Mouse (Mus musculus) myocyte (in vitro differentiated cells): ENCODE measurements around the gene Srms. TPM values are rescaled to one million over a fixed set of nuclear protein-coding genes. Genes with fewer than 3 reads are reported as not detected.

Source experiments
- H3K27me3 ChIP-seq: one replicate; pipeline ENCODE4 v1.6.1; 2011; ENCODE audit not compliant: control insufficient read depth, insufficient read depth, insufficient read length
- H3K36me3 ChIP-seq: one replicate; pipeline ENCODE4 v1.6.1; 2011; ENCODE audit not compliant: control insufficient read depth, insufficient read depth
- H3K4me2 ChIP-seq: one replicate; pipeline ENCODE4 v1.6.1; 2011; ENCODE audit warnings: low read depth, control low read depth
- H3K4me3 ChIP-seq: one replicate; pipeline ENCODE4 v1.5.1; 2011; ENCODE audit warnings: mild to moderate bottlenecking, control low read depth, moderate library complexity
- H3K79me2 ChIP-seq: one replicate; pipeline ENCODE4 v1.6.1; 2011; ENCODE audit not compliant: control insufficient read depth, insufficient read depth
- H3ac ChIP-seq: one replicate; pipeline ENCODE4 v1.6.1; 2011; ENCODE audit not compliant: control insufficient read depth, insufficient read length
- CEBPB ChIP-seq: IDR thresholded peaks from 2 replicates; pipeline ENCODE4 v1.6.1; 2011; ENCODE audit warnings: mild to moderate bottlenecking, moderate library complexity; ENCODE audit not compliant: poor library complexity, insufficient read depth, severe bottlenecking
- E2F4 ChIP-seq: IDR thresholded peaks from one replicate; pipeline ENCODE4 v1.6.1; 2011; ENCODE audit warnings: mild to moderate bottlenecking, control low read depth, moderate library complexity; ENCODE audit not compliant: insufficient read depth
- MAX ChIP-seq: IDR thresholded peaks from one replicate; pipeline ENCODE4 v1.6.1; 2011; ENCODE audit warnings: low read depth, mild to moderate bottlenecking, control low read depth
- MYOD1 ChIP-seq, 3 experiments: IDR thresholded peaks; one replicate each; pipeline ENCODE4 v1.6.1; 2011; ENCODE audit warnings: control low read depth in 2 of 3, low read depth in 2 of 3, mild to moderate bottlenecking in 2 of 3, moderate library complexity in 1 of 3; ENCODE audit not compliant: insufficient read length in 2 of 3, control insufficient read depth in 1 of 3
- MYOG ChIP-seq, 3 experiments: IDR thresholded peaks; one replicate each; pipeline ENCODE4 v1.6.1; 2011; ENCODE audit warnings: control low read depth in 2 of 3, low read depth in 2 of 3, mild to moderate bottlenecking in 2 of 3; ENCODE audit not compliant: insufficient read length in 2 of 3, control insufficient read depth in 1 of 3, insufficient read depth in 1 of 3
- POLR2A ChIP-seq: IDR thresholded peaks from one replicate; pipeline ENCODE4 v1.6.1; 2011; ENCODE audit warnings: low read depth, mild to moderate bottlenecking, control low read depth, moderate library complexity; ENCODE audit not compliant: insufficient read length
- POLR2AphosphoS2 ChIP-seq: IDR thresholded peaks from one replicate; pipeline ENCODE4 v1.6.1; 2011; ENCODE audit warnings: low read depth, control low read depth; ENCODE audit not compliant: insufficient read length
- REST ChIP-seq: IDR thresholded peaks from one replicate; pipeline ENCODE4 v1.6.1; 2011; ENCODE audit warnings: mild to moderate bottlenecking, control low read depth, moderate library complexity; ENCODE audit not compliant: insufficient read depth, insufficient read length
- SRF ChIP-seq: IDR thresholded peaks from one replicate; pipeline ENCODE4 v1.6.1; 2011; ENCODE audit warnings: low read depth; ENCODE audit not compliant: control insufficient read depth, insufficient read length
- TCF12 ChIP-seq: IDR thresholded peaks from one replicate; pipeline ENCODE4 v1.6.1; 2011; ENCODE audit warnings: mild to moderate bottlenecking, control low read depth; ENCODE audit not compliant: poor library complexity, insufficient read depth, severe bottlenecking
- TCF3 ChIP-seq: IDR thresholded peaks from one replicate; pipeline ENCODE4 v1.6.1; 2011; ENCODE audit warnings: low read depth, control low read depth; ENCODE audit not compliant: insufficient read length
- USF1 ChIP-seq: IDR thresholded peaks from one replicate; pipeline ENCODE4 v1.6.1; 2011; ENCODE audit warnings: low read depth, mild to moderate bottlenecking, control low read depth, moderate library complexity
- polyA plus RNA-seq: library from polyadenylated mRNA; unstranded; fragments of >200 nt; fragmentation: generic; extraction: Trizol; gene quantifications from one replicate; pipeline ENCODE4 v1.2.1, GENCODE M21; 2012; ENCODE audit warnings: missing spikeins

The Srms gene
- polyA plus RNA-seq, 1 experiment: not detected

GRCm38 (mm10) chr2:181227122-181227521 lies 14.1 kb upstream of the Srms start:
- H3ac ChIP-seq: no peak overlapping the region
- H3K4me2 ChIP-seq: no peak overlapping the region
- TF ChIP-seq E2F4 (no peak), SRF (no peak), MYOG (IDR thresholded peaks at IDR 0.05; ENCODE audit: control insufficient read depth in 1 of 3, insufficient read depth in 1 of 3, insufficient read length in 2 of 3, low read depth in 2 of 3) (no peak), CEBPB (no peak), MYOD1 (IDR thresholded peaks at IDR 0.05; ENCODE audit: control insufficient read depth in 1 of 3, insufficient read length in 2 of 3, low read depth in 2 of 3) (no peak), MAX (no peak), REST (no peak), TCF12 (no peak), USF1 (no peak), POLR2A (no peak), TCF3 (no peak), POLR2AphosphoS2 (no peak)
- no peaks in the 10 kb centered on the region for H3K36me3 ChIP-seq
- H3K4me3 ChIP-seq: no peak overlapping the region
- H3K27me3 ChIP-seq: peaks cover 1% of the 10 kb centered on the region
- no peaks in the 10 kb centered on the region for H3K79me2 ChIP-seq

- Histone ChIP-seq H3K79me2 (no peaks in the 10 kb centered on the region), H3K27me3 (peaks cover 11% of the 10 kb centered on the region)
- TF ChIP-seq MAX: no peak
- TF ChIP-seq POLR2A: no peak
- no peak for TF ChIP-seq POLR2AphosphoS2
- no peak for TF ChIP-seq REST
- no peak for TF ChIP-seq TCF3
- TF ChIP-seq CEBPB: no peak
- no peak for TF ChIP-seq USF1
- TF ChIP-seq MYOD1 (IDR thresholded peaks at IDR 0.05; ENCODE audit: control insufficient read depth in 1 of 3, insufficient read length in 2 of 3, low read depth in 2 of 3): no peak
- no peak for TF ChIP-seq MYOG (IDR thresholded peaks at IDR 0.05; ENCODE audit: control insufficient read depth in 1 of 3, insufficient read depth in 1 of 3, insufficient read length in 2 of 3, low read depth in 2 of 3)
- TF ChIP-seq TCF12: no peak
- TF ChIP-seq E2F4: no peak
- TF ChIP-seq SRF: no peak
Measured at GRCm38 (mm10) chr2:181224994-181225393, 12.0 kb upstream of the Srms start.

DNA sequence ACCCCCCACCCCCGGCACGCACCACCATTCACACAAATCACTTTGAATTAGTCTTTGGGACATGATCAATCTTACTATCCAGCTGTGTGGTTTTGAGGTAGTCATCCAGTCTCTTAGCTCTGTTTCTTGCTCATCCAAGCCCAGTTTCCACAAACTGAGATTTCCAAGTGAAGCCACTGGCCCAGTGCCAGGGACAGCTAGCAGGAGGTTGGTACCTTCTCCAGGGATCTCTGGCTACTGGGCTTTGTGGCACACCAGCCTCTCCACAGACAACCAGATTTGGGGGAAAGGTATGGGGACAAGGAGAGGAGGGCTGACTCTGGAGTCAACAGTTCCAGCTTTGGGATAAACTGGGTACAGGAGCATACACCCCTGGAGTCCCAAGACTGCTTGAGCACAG lies 7.4 kb upstream of the Srms start:
- no peak for TF ChIP-seq POLR2A
- no peak for TF ChIP-seq TCF12
- TF ChIP-seq SRF: no peak
- TF ChIP-seq TCF3: no peak
- TF ChIP-seq MAX: no peak
- no peak for TF ChIP-seq CEBPB
- no peak for TF ChIP-seq E2F4
- peaks cover 11% of the 10 kb centered on the region for H3K27me3 ChIP-seq
- H3K36me3 ChIP-seq: no peaks in the 10 kb centered on the region
- H3K79me2 ChIP-seq: no peaks in the 10 kb centered on the region
- H3ac ChIP-seq: no peak overlapping the region
- no peak overlapping the region for H3K4me2 ChIP-seq
- no peak overlapping the region for H3K4me3 ChIP-seq

More at GRCm38 (mm10) chr2:181224994-181225393, 12.0 kb upstream of the Srms start:
- H3ac ChIP-seq: no peak overlapping the region
- no peak overlapping the region for H3K4me2 ChIP-seq
- H3K4me3 ChIP-seq: no peak overlapping the region
- no peaks in the 10 kb centered on the region for H3K36me3 ChIP-seq

GRCm38 (mm10) chr2:181219538-181220216 lies 6.7 kb upstream of the Srms start, which contains the start of gene Fndc11:
Gene Fndc11 (plus strand): TSS chr2:181220013.
- TF ChIP-seq POLR2AphosphoS2 (no peak), TCF12 (no peak), E2F4 (no peak), CEBPB (no peak), TCF3 (no peak), SRF (no peak), REST (no peak), MAX (no peak), USF1 (no peak), MYOD1 (IDR thresholded peaks at IDR 0.05; ENCODE audit: control insufficient read depth in 1 of 3, insufficient read length in 2 of 3, low read depth in 2 of 3) (no peak), POLR2A (no peak), MYOG (IDR thresholded peaks at IDR 0.05; ENCODE audit: control insufficient read depth in 1 of 3, insufficient read depth in 1 of 3, insufficient read length in 2 of 3, low read depth in 2 of 3) (no peak)
- Histone ChIP-seq H3K79me2 (no peaks in the 10 kb centered on the region), H3K27me3 (peaks cover 17% of the 10 kb centered on the region), H3ac (no peak within 1 kb of the TSS), H3K4me3 (no peak within 1 kb of the TSS), H3K4me2 (no peak within 1 kb of the TSS), H3K36me3 (no peaks in the 10 kb centered on the region)

- H3K27me3 ChIP-seq: peaks cover 24% of the 10 kb centered on the region
- no peak for TF ChIP-seq TCF3
- no peak for TF ChIP-seq MAX
- TF ChIP-seq MYOD1 (IDR thresholded peaks at IDR 0.05; ENCODE audit: control insufficient read depth in 1 of 3, insufficient read length in 2 of 3, low read depth in 2 of 3): no peak
- TF ChIP-seq MYOG (IDR thresholded peaks at IDR 0.05; ENCODE audit: control insufficient read depth in 1 of 3, insufficient read depth in 1 of 3, insufficient read length in 2 of 3, low read depth in 2 of 3): no peak
- no peak for TF ChIP-seq REST
- no peak for TF ChIP-seq E2F4
- TF ChIP-seq POLR2A: no peak
- no peak for TF ChIP-seq CEBPB
- no peak for TF ChIP-seq TCF12
- no peak for TF ChIP-seq USF1
- no peak for TF ChIP-seq SRF
- no peak for TF ChIP-seq POLR2AphosphoS2
- no peak overlapping the region for H3K4me3 ChIP-seq
- no peak overlapping the region for H3K4me2 ChIP-seq
- no peaks in the 10 kb centered on the region for H3K79me2 ChIP-seq
- H3K36me3 ChIP-seq: no peaks in the 10 kb centered on the region
- no peak overlapping the region for H3ac ChIP-seq
Measured at GRCm38 (mm10) chr2:181218881-181219485, 6.0 kb upstream of the Srms start.
